Mouse (Mus musculus) embryonic stem cell, embryonic (primary cell): ENCODE results near the gene Fsip2.

ENCODE experiments used
- CTCF ChIA-PET, 4 experiments: fragments of 300-600 bp in 2 of 4; fragments of 350-600 bp in 2 of 4; sonication (Branson Sonifier 250); formaldehyde crosslinking; loops; one replicate each; lab custom pipeline; 2022; ENCODE audit warnings: inconsistent platforms in 2 of 4; lab: Charles Lee
- POLR2A ChIA-PET, 4 experiments: fragments of 300-600 bp in 2 of 4; fragments of 350-600 bp in 2 of 4; sonication (Branson Sonifier 250); formaldehyde crosslinking; loops; one replicate each; lab custom pipeline; 2022; ENCODE audit warnings: antibody characterized with exemption in 4 of 4, inconsistent platforms in 1 of 4; lab: Charles Lee

Fsip2 gene

DNA sequence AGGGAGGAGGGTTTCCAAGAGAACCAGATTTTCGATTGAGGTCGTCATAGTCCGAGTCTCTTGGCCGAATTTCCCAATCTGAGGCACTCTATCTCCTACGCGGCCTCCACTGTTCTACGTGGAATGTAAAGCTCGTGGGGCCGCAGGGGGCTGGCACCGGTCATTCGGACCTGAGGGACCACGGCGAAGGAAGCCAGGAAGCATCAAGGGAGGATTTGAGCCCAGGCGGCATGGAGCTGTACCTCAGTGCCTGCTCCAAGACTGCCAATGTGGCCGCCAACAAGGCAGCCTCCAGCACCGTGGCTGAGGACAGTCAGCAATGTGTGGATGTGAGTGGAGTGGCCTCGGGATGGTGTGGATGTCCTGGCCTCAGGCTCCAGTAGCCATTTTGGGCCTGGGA lies at the start of gene Fsip2:
Fsip2 (plus strand) TSS at position 163 of the 400 bp plus-strand sequence.
- ChIA-PET CTCF (no interaction called here), POLR2A (no interaction called here)

DNA sequence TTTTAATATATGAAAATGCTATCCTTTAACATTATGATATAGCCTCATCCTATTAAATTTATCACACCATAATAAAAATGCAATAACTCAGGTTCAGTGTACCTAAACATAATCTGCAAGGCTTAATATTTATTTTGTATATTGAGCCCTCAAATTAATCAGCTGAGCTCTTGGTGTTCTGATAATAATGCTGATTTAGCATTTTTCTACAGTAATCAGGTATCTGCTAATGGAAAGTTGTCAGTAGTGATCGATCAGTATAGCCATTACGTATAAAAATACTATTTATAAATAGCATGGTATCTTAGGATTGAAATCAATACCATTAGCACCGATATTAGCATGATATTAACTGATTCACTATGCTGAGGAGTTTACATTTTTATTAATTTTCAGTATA lies 20.0 kb downstream of the Fsip2 start:
- ChIA-PET POLR2A (no interaction called here), CTCF (no interaction called here)

DNA sequence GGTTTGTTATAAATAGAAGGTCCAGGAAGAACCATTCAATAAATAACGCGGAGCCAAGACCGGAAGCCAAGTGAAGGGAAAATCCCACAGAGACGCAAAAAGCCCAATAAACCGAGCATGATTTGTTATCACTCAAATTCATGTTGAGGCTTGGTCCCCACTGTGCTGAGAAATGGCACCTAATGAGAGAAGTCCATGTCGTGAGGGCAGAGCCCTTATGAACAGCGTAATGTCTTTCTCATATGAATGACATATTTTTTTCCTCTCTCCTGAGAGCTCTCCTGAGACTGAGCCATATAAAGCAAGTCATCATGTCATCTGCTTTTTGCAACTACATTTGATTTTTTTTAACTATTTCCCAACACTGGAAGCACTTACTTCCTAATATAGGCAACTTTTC lies 82.4 kb downstream of the Fsip2 start:
- POLR2A ChIA-PET = no interaction called here
- CTCF ChIA-PET = no interaction called here

DNA sequence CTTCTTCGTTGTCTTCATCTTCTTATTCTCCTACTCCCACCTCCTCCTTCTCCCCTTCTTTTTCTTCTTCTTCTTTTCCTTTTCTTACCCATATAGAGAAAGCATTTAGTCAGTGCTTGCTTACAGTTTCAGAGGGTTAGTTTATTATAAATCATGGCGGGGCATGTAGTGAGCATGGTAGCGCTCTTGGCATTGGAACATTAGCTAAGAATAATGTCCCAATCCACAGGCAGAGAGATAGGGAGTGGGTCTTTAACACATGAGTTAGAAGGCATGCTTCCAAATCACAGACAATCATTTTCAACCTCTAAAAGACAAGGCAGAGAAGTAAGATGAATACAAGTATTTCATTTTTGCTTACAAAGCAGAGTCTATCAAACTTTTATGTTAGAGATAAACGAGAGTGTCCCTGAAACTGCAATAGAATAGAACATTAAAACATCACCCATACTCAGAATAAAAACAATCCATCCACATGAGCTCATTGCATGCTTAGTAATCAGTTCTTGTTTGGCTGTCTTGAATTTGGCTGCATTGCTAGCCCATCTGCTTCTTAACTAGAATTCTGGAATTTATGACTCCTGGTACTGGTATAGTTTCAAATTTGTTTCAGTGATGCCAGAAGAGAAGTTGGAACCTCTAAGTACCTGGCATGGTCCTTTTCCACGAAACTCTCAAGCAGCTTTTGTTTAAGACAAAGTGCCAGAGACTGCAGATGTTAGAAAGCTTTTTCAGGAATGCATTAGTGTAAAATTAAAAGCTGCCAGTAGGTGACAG lies 109.7 kb downstream of the Fsip2 start:
- ChIA-PET CTCF (no interaction called here), POLR2A (interaction anchor here in 1 of 4 experiments (0.5 to 0.6 kb wide), 2 partner anchors 106 to 592 kb away, joined by 3 to 4 read pairs; no protein-coding TSS in a partner anchor)
